Mouse (Mus musculus) 3T3-L1 (cell line): ENCODE results near the gene Ddx23.

Experiments used
- DNase-seq: peaks from one replicate; pipeline ENCODE4 v3.0.0-alpha.2; 2015; ENCODE audit warnings: low read depth, low spot score

The Ddx23 gene

DNA sequence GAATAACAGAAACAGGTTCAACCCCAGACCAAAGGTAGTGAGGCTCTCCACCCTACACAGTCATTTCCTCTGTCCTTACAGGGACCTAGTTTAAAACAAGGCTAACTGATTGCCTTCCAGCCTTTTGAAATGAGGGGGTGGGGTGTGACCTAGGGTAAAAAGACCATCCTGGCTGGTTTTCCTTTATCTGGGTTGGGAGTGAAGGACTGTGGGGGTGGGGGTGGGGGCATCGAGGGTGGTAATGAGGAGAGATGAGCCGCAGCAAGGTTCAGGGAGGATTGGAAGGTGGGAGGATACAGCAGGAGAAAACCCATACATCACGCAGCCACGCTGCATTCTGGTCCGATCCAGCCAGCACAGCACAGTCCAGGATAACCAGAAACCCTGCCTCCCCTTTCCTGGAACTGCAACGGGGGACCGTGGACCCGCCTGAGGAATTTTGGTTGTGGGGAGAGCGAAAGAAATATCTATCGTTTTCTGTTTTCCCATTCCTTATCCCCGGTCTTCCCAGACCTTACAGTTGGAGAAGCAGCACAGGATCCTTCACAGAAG, 12.4 kb upstream of the Ddx23 start:
- no peak for DNase-seq

DNA sequence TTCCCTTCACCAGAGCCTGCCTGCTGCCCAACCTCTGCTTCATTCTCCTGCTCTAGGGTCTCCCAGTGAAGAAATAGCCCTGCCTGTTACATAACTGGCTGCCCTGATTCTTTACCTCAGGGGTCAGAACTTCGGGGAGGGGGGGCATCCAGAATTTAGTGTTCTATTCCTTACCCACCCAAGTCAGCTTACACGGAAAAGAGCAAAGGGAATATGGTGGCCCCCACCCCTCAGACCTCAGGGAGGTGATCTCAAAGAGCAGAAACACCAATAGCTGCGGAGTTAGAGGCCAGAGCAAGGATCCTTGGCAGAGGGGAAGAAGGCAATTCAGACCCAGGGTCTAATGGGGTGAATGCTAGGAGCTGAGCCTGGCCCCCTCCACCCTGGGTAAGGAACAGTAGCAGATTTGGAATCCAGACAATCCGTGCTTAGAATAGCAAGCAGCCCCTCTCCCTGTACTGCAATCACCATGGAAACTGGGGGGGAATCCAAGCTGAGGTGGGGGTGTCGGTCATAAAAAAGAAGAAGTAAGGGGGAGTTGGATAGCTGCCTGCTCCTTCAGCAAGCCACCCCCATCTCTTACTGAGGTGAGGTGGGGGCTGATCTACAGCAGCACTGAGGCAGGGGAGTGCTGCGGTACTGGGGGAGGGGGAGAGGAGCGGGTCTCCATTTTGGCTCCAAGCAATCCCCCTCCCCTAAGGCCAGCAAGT, 11.7 kb upstream of the Ddx23 start:
- no peak for DNase-seq

GRCm38 (mm10) chr15:98673732-98674131, 11.0 kb upstream of the Ddx23 start:
- DNase-seq, result peak; percentile 22

- peak; percentile 90 for DNase-seq
Measured at GRCm38 (mm10) chr15:98672592-98672991, 9.9 kb upstream of the Ddx23 start.

DNA sequence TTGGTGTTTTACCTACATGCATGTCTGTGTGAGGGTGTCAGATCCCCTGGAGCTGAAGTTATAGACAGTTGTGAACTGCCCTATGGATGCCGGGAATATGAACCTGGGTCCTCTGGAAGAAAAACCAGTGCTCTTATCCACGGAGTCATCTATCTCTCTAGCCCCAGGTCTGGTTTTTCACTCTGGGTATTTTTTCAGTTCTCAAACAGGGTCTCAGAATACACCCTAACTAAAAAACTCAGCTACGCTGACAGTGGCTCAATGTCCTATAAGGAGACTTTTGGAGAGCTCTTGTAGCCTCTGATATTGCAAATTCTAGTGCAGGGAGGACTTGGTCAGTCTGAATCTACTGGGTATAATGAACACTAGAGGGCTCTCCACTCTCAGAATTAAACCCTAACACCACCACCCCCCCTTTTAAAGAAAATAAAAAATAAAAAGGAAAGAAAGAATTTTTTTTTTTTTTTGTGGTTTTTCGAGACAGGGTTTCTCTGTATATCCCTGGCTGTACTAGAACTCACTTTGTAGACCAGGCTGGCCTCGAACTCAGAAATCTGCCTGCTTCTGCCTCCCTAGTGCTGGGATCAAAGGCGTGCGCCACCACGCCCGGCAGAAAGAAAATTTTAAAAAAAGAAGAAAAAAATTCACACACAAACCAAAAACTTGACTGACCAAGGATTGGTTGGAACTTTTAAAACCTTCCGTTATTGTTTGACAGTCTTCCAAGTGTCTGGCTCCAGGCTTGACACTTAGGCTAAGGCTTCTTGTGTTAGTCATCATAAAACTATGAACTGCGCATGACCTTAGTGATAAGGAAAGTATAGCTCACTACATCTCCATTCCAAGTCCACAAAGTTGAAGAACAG, 1.6 kb upstream of the Ddx23 start:
- peak; percentile 89 for DNase-seq

- no peak for DNase-seq
Measured at GRCm38 (mm10) chr15:98662198-98662566, 512 bp downstream of the Ddx23 start.

DNA sequence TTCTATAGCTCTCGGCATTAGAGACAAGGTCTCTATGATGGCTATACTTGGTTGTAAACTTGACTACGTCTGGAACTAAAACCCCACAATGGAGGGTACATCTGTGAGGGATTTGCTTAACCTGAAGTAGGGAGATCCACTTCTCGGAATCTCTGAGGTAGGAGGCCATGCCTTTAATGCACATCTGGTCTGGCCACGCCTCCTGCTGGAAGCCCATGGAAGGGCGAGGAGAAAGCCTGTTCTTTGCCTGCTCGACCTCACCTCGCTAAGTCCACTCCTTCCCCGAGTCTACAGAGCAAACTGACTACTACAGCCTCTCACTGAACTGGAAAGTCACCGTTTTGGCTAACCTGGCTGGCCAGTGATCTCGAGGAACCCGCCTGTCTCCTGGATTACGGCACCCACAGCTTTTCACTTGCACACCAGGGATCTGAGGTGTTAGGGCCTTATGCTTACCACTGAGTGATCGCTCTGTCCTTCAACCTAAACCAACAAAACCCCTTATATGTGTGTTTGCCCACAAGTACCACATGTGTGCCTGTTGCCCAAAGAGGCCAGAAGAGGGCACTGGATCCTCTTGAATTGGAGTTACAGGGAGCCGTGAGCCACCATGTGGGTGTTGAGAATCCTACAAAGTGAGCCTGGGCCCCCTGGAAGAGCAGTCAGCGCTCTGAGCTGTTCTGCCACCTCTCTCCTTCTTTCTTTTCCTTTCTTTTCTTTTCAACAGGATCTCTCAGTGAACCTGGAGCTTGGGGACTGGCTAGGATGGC, 5.5 kb downstream of the Ddx23 start:
- peak; percentile 53 for DNase-seq

GRCm38 (mm10) chr15:98652174-98652573, 10.5 kb downstream of the Ddx23 start:
- DNase-seq, result no peak

DNA sequence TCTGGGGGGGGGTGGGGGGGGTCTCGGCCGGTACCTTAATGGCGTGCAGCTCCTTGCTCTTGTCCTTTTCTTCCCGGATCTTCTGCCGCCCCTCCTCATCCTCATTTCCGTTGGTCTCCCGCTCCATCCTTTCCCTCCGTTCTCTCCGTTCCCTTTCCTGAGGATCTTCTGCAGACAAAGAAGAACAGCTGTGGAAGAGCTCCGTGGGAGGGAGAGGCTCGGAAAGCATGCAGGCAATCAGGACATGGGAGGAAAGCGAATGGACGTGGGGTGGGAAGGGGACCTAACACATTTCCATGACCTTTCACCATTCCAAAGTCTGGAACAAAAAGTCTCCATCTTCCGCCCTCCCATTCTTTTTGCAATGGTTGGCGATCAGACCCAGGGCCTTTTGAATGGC, 11.3 kb downstream of the Ddx23 start:
- DNase-seq, result no peak

DNA sequence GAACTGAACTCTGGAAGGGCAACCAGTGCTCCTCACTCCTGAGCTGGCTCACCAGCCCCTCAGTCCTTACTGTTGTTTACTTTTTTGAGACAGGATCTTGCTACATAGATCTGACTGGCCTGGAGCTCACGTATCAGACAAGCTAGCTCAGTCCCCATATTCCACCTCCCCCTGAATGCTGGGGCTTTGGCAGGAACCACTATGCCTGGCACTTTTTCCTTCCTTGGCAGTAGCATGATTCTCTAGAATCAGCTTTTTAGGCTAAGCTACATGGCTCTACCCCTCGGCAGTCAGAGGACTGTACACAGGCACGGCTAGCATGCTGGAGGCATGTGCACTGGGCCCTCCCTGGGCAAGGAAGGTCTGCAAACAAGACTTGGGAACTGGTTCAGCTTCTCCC, 14.6 kb downstream of the Ddx23 start:
- DNase-seq, result no peak

DNA sequence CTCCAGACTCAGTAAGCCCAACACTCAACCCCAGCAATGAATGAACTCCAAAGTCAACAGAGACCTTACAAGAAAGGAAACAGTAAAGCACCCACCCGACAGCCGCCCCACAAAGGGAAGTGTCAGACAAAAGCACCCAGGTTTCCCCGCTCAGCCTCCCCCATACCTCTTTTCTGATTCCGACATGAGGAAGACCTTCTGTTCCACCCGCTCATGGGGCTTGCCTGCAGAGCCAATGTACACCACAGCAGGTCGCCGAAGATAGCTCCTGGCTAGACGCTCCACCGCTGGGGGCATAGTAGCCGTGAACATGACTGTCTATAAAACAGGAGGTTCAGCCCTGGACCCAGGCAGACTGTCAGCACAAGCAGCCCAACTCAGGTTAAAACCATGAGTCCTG, 15.4 kb downstream of the Ddx23 start:
- DNase-seq, result no peak

- no peak for DNase-seq
Measured at GRCm38 (mm10) chr15:98646737-98647136, 16.0 kb downstream of the Ddx23 start.

- DNase-seq, result no peak
Measured at GRCm38 (mm10) chr15:98645057-98646026, 17.4 kb downstream of the Ddx23 start.

- no peak for DNase-seq
Measured at GRCm38 (mm10) chr15:98644406-98644805, 18.3 kb downstream of the Ddx23 start.

DNA sequence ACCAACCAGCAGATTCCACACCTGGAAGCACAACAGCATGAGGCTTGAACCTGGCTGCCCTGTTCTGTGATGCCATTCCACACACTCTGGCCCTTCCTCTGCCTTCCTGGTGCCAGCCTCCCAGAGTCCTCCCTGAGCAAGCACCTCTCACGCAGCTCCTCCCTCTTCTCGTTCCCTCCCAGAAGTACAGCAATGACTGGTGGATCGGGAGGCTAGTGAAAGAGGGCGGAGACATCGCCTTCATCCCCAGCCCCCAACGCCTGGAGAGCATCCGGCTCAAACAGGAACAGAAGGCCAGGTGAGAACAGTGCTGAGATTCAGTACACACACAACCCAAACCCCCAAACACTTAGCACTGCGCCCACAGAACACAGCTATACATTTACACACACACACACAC, 22.5 kb downstream of the Ddx23 start:
- no peak for DNase-seq

GRCm38 (mm10) chr15:98637155-98637554, 25.5 kb downstream of the Ddx23 start:
- DNase-seq, result no peak

GRCm38 (mm10) chr15:98636517-98636916, 26.2 kb downstream of the Ddx23 start:
- DNase-seq, result no peak

- peak; percentile 17 for DNase-seq
Measured at GRCm38 (mm10) chr15:98635291-98635841, 27.3 kb downstream of the Ddx23 start.

DNA sequence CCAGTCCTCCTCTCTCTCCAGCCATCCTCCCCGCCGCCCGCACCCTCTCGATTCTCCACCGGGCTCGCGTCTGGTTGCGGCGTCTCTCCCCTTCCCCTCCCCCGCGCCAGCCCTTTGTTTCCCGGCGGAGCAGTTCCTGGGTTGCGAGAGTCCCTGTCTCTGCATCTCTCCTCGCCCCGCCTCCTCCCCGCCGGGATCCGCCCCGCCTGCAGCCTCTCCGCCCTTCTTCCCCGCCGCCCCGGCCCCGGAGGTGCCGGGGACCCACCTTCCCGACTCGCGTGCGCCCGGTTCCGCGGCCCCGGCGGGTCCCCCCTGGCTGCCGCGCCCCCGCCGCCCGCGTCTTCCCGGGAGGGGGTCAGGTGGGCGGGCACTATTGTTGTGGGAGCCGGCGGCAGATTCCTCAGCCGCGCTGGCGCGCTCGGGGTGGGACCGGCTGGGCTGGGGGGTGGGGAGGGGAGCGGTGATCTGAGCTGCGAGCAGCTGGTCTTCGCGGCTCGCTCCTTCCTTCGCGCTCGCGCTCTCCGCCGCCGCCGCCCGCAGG, 28.1 kb downstream of the Ddx23 start:
- peak; percentile 81 for DNase-seq

GRCm38 (mm10) chr15:98633822-98634470, 28.7 kb downstream of the Ddx23 start:
- DNase-seq, result peak; percentile 11
